Mouse (Mus musculus) C2C12 (cell line): ENCODE results near the gene Itih3. TPM values are rescaled to one million over a fixed set of nuclear protein-coding genes. Genes with fewer than 3 reads are reported as not detected.

Source experiments
- H3K27me3 ChIP-seq: one replicate; pipeline ENCODE4 v1.6.1; 2011; ENCODE audit not compliant: control insufficient read depth, insufficient read depth, insufficient read length
- H3K36me3 ChIP-seq: one replicate; pipeline ENCODE4 v1.6.1; 2011; ENCODE audit not compliant: control insufficient read depth, insufficient read depth
- H3K4me3 ChIP-seq: one replicate; pipeline ENCODE4 v1.5.1; 2011; ENCODE audit warnings: mild to moderate bottlenecking, control low read depth; ENCODE audit not compliant: poor library complexity, insufficient read depth, severe bottlenecking
- H3K79me2 ChIP-seq: one replicate; pipeline ENCODE4 v1.6.1; 2011; ENCODE audit not compliant: control insufficient read depth, insufficient read depth
- H3K79me3 ChIP-seq: one replicate; pipeline ENCODE4 v1.6.1; 2011; ENCODE audit warnings: low read depth, control low read depth
- H3ac ChIP-seq: one replicate; pipeline ENCODE3; 2011; ENCODE audit warnings: low read depth; ENCODE audit not compliant: control insufficient read depth, insufficient read length
- CEBPB ChIP-seq: IDR thresholded peaks from one replicate; pipeline ENCODE4 v1.6.1; 2011; ENCODE audit warnings: low read depth, mild to moderate bottlenecking, control low read depth, moderate library complexity
- CTCF ChIP-seq: IDR thresholded peaks from one replicate; pipeline ENCODE4 v1.5.1; 2011; ENCODE audit not compliant: control insufficient read depth, insufficient read depth, insufficient read length
- FOSL1 ChIP-seq: IDR thresholded peaks from one replicate; pipeline ENCODE4 v1.8.0; 2011; ENCODE audit warnings: mild to moderate bottlenecking, low read length; ENCODE audit not compliant: poor library complexity, insufficient read depth, severe bottlenecking
- MAX ChIP-seq: IDR thresholded peaks from one replicate; pipeline ENCODE4 v1.6.1; 2011; ENCODE audit warnings: mild to moderate bottlenecking, control low read depth
- MYOD1 ChIP-seq: IDR thresholded peaks from one replicate; pipeline ENCODE4 v1.6.1; 2011; ENCODE audit warnings: low read depth; ENCODE audit not compliant: control insufficient read depth, insufficient read length
- MYOG ChIP-seq: IDR thresholded peaks from one replicate; pipeline ENCODE4 v1.6.1; 2011; ENCODE audit not compliant: control insufficient read depth, insufficient read length; ENCODE audit errors: extremely low read depth
- USF1 ChIP-seq: IDR thresholded peaks from one replicate; pipeline ENCODE4 v1.6.1; 2011; ENCODE audit warnings: low read depth, mild to moderate bottlenecking, control low read depth, moderate library complexity
- polyA plus RNA-seq: library from polyadenylated mRNA; unstranded; fragments of >200 nt; fragmentation: generic; extraction: Trizol; gene quantifications from one replicate; pipeline ENCODE4 v1.2.1, GENCODE M21; 2012; ENCODE audit warnings: missing spikeins

Gene Itih3
- polyA plus RNA-seq, 1 experiment: 0.01 TPM

- TF ChIP-seq USF1 (no peak), FOSL1 (no peak), MAX (no peak), CTCF (no peak), MYOG (no peak), MYOD1 (no peak), CEBPB (no peak)
- H3K79me3 ChIP-seq: no peaks in the 10 kb centered on the region
- no peak overlapping the region for H3ac ChIP-seq
- H3K79me2 ChIP-seq: no peaks in the 10 kb centered on the region
- H3K4me3 ChIP-seq: no peak overlapping the region
- no peaks in the 10 kb centered on the region for H3K27me3 ChIP-seq
- peaks cover 4% of the 10 kb centered on the region for H3K36me3 ChIP-seq
Measured at GRCm38 (mm10) chr14:30879794-30880193, 43.8 kb downstream of the Itih3 start.

- Histone ChIP-seq H3K79me3 (no peaks in the 10 kb centered on the region), H3K79me2 (no peaks in the 10 kb centered on the region), H3K36me3 (peaks cover 4% of the 10 kb centered on the region), H3K27me3 (no peaks in the 10 kb centered on the region), H3K4me3 (no peak within 1 kb of the TSS), H3ac (no peak within 1 kb of the TSS)
- TF ChIP-seq MAX (no peak), MYOD1 (peak; percentile 66), MYOG (no peak)
Measured at GRCm38 (mm10) chr14:30878958-30879571, 44.5 kb downstream of the Itih3 start, which contains the start of gene Mustn1. Mustn1 (plus strand) TSS chr14:30879200.

GRCm38 (mm10) chr14:30877827-30878226 is 45.7 kb downstream of the Itih3 start:
- Histone ChIP-seq H3K36me3 (peaks cover 4% of the 10 kb centered on the region), H3K4me3 (no peak overlapping the region), H3K79me2 (no peaks in the 10 kb centered on the region), H3K79me3 (no peaks in the 10 kb centered on the region), H3K27me3 (no peaks in the 10 kb centered on the region), H3ac (no peak overlapping the region)
- no peak for TF ChIP-seq MYOG
- peak; percentile 58 for TF ChIP-seq FOSL1
- TF ChIP-seq USF1: no peak
- peak; percentile 80 for TF ChIP-seq MYOD1
- TF ChIP-seq CEBPB: no peak

GRCm38 (mm10) chr14:30876451-30876850 is 47.1 kb downstream of the Itih3 start:
- TF ChIP-seq CTCF: no peak
- TF ChIP-seq CEBPB: no peak
- no peak for TF ChIP-seq MYOG
- TF ChIP-seq FOSL1: no peak
- TF ChIP-seq MYOD1: no peak
- TF ChIP-seq MAX: no peak
- TF ChIP-seq USF1: no peak
- Histone ChIP-seq H3K36me3 (peaks cover 4% of the 10 kb centered on the region), H3ac (no peak overlapping the region), H3K79me2 (no peaks in the 10 kb centered on the region), H3K79me3 (no peaks in the 10 kb centered on the region), H3K27me3 (no peaks in the 10 kb centered on the region), H3K4me3 (no peak overlapping the region)

- no peaks in the 10 kb centered on the region for H3K79me3 ChIP-seq
- H3K36me3 ChIP-seq: peaks cover 4% of the 10 kb centered on the region
- no peak overlapping the region for H3K4me3 ChIP-seq
- TF ChIP-seq MYOD1: no peak
- no peak for TF ChIP-seq CTCF
- no peak for TF ChIP-seq MAX
- TF ChIP-seq CEBPB: no peak
- no peak for TF ChIP-seq MYOG
- no peak for TF ChIP-seq FOSL1
- no peak for TF ChIP-seq USF1
- no peak overlapping the region for H3ac ChIP-seq
- H3K27me3 ChIP-seq: no peaks in the 10 kb centered on the region
- H3K79me2 ChIP-seq: no peaks in the 10 kb centered on the region
Measured at GRCm38 (mm10) chr14:30875955-30876354, 47.6 kb downstream of the Itih3 start.

GRCm38 (mm10) chr14:30875130-30875865 is 48.3 kb downstream of the Itih3 start:
- no peaks in the 10 kb centered on the region for H3K27me3 ChIP-seq
- H3K79me2 ChIP-seq: no peaks in the 10 kb centered on the region
- H3ac ChIP-seq: no peak overlapping the region
- peaks cover 4% of the 10 kb centered on the region for H3K36me3 ChIP-seq
- no peak overlapping the region for H3K4me3 ChIP-seq
- TF ChIP-seq MYOD1 (peak; percentile 25), USF1 (no peak), CTCF (no peak), FOSL1 (no peak), MYOG (no peak), CEBPB (peak; percentile 39), MAX (no peak)
- H3K79me3 ChIP-seq: no peaks in the 10 kb centered on the region
